Mouse (Mus musculus) spleen, postnatal 14 days (tissue): ENCODE data around the gene Zbtb6.

Experiments
- DNase-seq, 2 experiments: peaks; one replicate each; pipeline ENCODE4 v3.0.0; 2021 to 2022; ENCODE audit warnings: low spot score in 2 of 2

Gene Zbtb6

GRCm38 (mm10) chr2:37442611-37443591 lies at the start of gene Zbtb6, which contains the start of the genes Zbtb26 and Rabgap1:
TSS of gene Zbtb6 (minus strand) at chr2:37443171.
TSS of gene Zbtb26 (minus strand) at chr2:37443135.
TSS of gene Rabgap1 (plus strand) at chr2:37443279.
- DNase-seq, result peak; percentile 85 to 90

- DNase-seq, result no peak
Observed at GRCm38 (mm10) chr2:37488956-37489355, 46.0 kb upstream of the Zbtb6 start.

- no peak for DNase-seq
Observed at GRCm38 (mm10) chr2:37486408-37486807, 43.4 kb upstream of the Zbtb6 start.

GRCm38 (mm10) chr2:37485370-37485769 lies 42.4 kb upstream of the Zbtb6 start:
- peak in 1 of 2 experiments; percentile 24 for DNase-seq

GRCm38 (mm10) chr2:37484165-37484564 lies 41.2 kb upstream of the Zbtb6 start:
- no peak for DNase-seq

- no peak for DNase-seq
Observed at GRCm38 (mm10) chr2:37480039-37480438, 37.1 kb upstream of the Zbtb6 start.

GRCm38 (mm10) chr2:37479559-37479958 lies 36.6 kb upstream of the Zbtb6 start:
- no peak for DNase-seq

GRCm38 (mm10) chr2:37466266-37466665 lies 23.3 kb upstream of the Zbtb6 start:
- DNase-seq, result no peak

- DNase-seq, result no peak
Observed at GRCm38 (mm10) chr2:37460707-37461106, 17.7 kb upstream of the Zbtb6 start.

GRCm38 (mm10) chr2:37452376-37452760 lies 9.4 kb upstream of the Zbtb6 start:
- no peak for DNase-seq

- peak; percentile 85 to 86 for DNase-seq
Observed at GRCm38 (mm10) chr2:37451667-37452375, 8.8 kb upstream of the Zbtb6 start.

GRCm38 (mm10) chr2:37431609-37432008 lies 11.4 kb downstream of the Zbtb6 start:
- no peak for DNase-seq

GRCm38 (mm10) chr2:37430593-37431464 lies 12.1 kb downstream of the Zbtb6 start:
- DNase-seq, result peak; percentile 45 to 66

- no peak for DNase-seq
Observed at GRCm38 (mm10) chr2:37423671-37424070, 19.3 kb downstream of the Zbtb6 start.

- DNase-seq, result peak; percentile 85 to 91
Observed at GRCm38 (mm10) chr2:37422306-37423304, 20.4 kb downstream of the Zbtb6 start, which contains the start of gene Rc3h2. TSS of gene Rc3h2 (minus strand) at chr2:37422903.

GRCm38 (mm10) chr2:37421903-37422302 lies 21.1 kb downstream of the Zbtb6 start:
- DNase-seq, result no peak

GRCm38 (mm10) chr2:37395539-37395938 lies 47.4 kb downstream of the Zbtb6 start:
- DNase-seq, result no peak

- DNase-seq, result no peak
Observed at GRCm38 (mm10) chr2:37382921-37383320, 60.0 kb downstream of the Zbtb6 start.

- peak; percentile 14 to 60 for DNase-seq
Observed at GRCm38 (mm10) chr2:37380189-37380588, 62.8 kb downstream of the Zbtb6 start.

GRCm38 (mm10) chr2:37376018-37376417 lies 67.0 kb downstream of the Zbtb6 start:
- no peak for DNase-seq
